Mouse (Mus musculus) G1E (cell line): ENCODE data around the gene Ccdc141.

Source experiments
- CTCF ChIP-seq: IDR thresholded peaks from 2 replicates; pipeline ENCODE4 v1.5.1; 2012; ENCODE audit warnings: low read depth, low read length, inconsistent platforms, mixed read lengths
- GATA1 ChIP-seq: IDR thresholded peaks from 2 replicates; pipeline ENCODE4 v1.6.1; 2012; ENCODE audit warnings: borderline replicate concordance, low read length, inconsistent platforms, mixed read lengths
- GATA2 ChIP-seq: IDR thresholded peaks from 2 replicates; pipeline ENCODE4 v1.6.1; 2012; ENCODE audit warnings: low read depth, low read length, inconsistent platforms, borderline replicate concordance
- POLR2AphosphoS5 ChIP-seq: IDR thresholded peaks from 2 replicates; pipeline ENCODE4 v1.6.1; 2012; ENCODE audit warnings: low read depth, low read length, inconsistent platforms; ENCODE audit not compliant: insufficient replicate concordance
- TAL1 ChIP-seq: conservative IDR thresholded peaks from 2 replicates; pipeline ENCODE4 v1.6.1; 2012; ENCODE audit warnings: low read depth, low read length, inconsistent platforms, mixed read lengths

- no peak for TF ChIP-seq CTCF
- TF ChIP-seq TAL1: no peak
- TF ChIP-seq GATA1: no peak
- TF ChIP-seq POLR2AphosphoS5: no peak
- TF ChIP-seq GATA2: no peak
These were observed 2.9 kb upstream of the Ccdc141 start for GRCm38 (mm10) chr2:77173366-77173765.
